Mouse (Mus musculus) heart, postnatal 25 days (tissue): ENCODE results near the gene Prpf6. TPM values are rescaled to one million over a fixed set of nuclear protein-coding genes. Genes with fewer than 3 reads are reported as not detected.

Experiments
- DNase-seq: peaks from one replicate; pipeline ENCODE4 v3.0.0; 2022; ENCODE audit warnings: low spot score
- intact Hi-C: fragments of 180-260 bp; cut with DNase I; formaldehyde crosslinking; loops from one replicate; pipeline ENCODE4 v1.15.1; 2025
- total RNA-seq, 2 experiments: library from RNA; stranded (reverse); gene quantifications; 2 replicates each; pipeline ENCODE4 v1.2.3; 2021

Gene Prpf6
- total RNA-seq, 2 experiments from 2014 or later: 29.2 to 32.7 TPM

- intact Hi-C loops: loop anchor here (10.0 kb wide), 1 partner anchor 192 kb away; no protein-coding TSS in a partner anchor
- peak; percentile 63 for DNase-seq
These were observed 85.6 kb downstream of the Prpf6 start for GRCm38 (mm10) chr2:181677096-181677754.

GRCm38 (mm10) chr2:181677755-181678098, 86.1 kb downstream of the Prpf6 start:
- intact Hi-C loops: loop anchor here (1.0 to 10.0 kb wide), 3 partner anchors 18 to 193 kb away; no protein-coding TSS in a partner anchor
- DNase-seq: no peak

GRCm38 (mm10) chr2:181678780-181679179, 87.1 kb downstream of the Prpf6 start:
- peak; percentile 67 for DNase-seq
- intact Hi-C loops: loop anchor here (1.0 to 10.0 kb wide), 3 partner anchors 19 to 194 kb away; no protein-coding TSS in a partner anchor

- intact Hi-C loops: loop anchor here (2.0 to 10.0 kb wide), 3 partner anchors 27 to 195 kb away; no protein-coding TSS in a partner anchor
- DNase-seq: peak; percentile 48
These were observed 88.5 kb downstream of the Prpf6 start, which contains the start of gene Tcea2 for GRCm38 (mm10) chr2:181679951-181680715. TSS of gene Tcea2 (plus strand) at chr2:181680310.

GRCm38 (mm10) chr2:181680716-181681117, 89.0 kb downstream of the Prpf6 start:
- DNase-seq: no peak
- intact Hi-C loops: loop anchor here (2.0 kb wide), 1 partner anchor 26 kb away; no protein-coding TSS in a partner anchor

GRCm38 (mm10) chr2:181681978-181682377, 90.3 kb downstream of the Prpf6 start:
- no peak for DNase-seq
- intact Hi-C loops: loop anchor here (2.0 kb wide), 1 partner anchor 25 kb away; no protein-coding TSS in a partner anchor

- DNase-seq: no peak
- intact Hi-C loops: no loop called here
These were observed 91.7 kb downstream of the Prpf6 start for GRCm38 (mm10) chr2:181683381-181683780.

GRCm38 (mm10) chr2:181684713-181685112, 93.0 kb downstream of the Prpf6 start:
- intact Hi-C loops: no loop called here
- no peak for DNase-seq

GRCm38 (mm10) chr2:181685686-181686085, 94.0 kb downstream of the Prpf6 start:
- intact Hi-C loops: no loop called here
- no peak for DNase-seq

GRCm38 (mm10) chr2:181687586-181687985, 95.9 kb downstream of the Prpf6 start:
- intact Hi-C loops: no loop called here
- DNase-seq: no peak

- intact Hi-C loops: no loop called here
These were observed 97.9 kb downstream of the Prpf6 start for GRCm38 (mm10) chr2:181689466-181690160.

GRCm38 (mm10) chr2:181691083-181691482, 99.4 kb downstream of the Prpf6 start:
- DNase-seq: no peak

More at GRCm38 (mm10) chr2:181689466-181690160, 97.9 kb downstream of the Prpf6 start:
- DNase-seq: no peak

GRCm38 (mm10) chr2:181691571-181691970, 99.9 kb downstream of the Prpf6 start:
- intact Hi-C loops: no loop called here
- no peak for DNase-seq

More at GRCm38 (mm10) chr2:181691083-181691482, 99.4 kb downstream of the Prpf6 start:
- intact Hi-C loops: no loop called here

GRCm38 (mm10) chr2:181692304-181692703, 100.6 kb downstream of the Prpf6 start:
- intact Hi-C loops: no loop called here
- no peak for DNase-seq

GRCm38 (mm10) chr2:181693339-181694280, 101.9 kb downstream of the Prpf6 start, which contains the start of gene Rgs19:
TSS of gene Rgs19 (minus strand) at chr2:181693977.
- DNase-seq: peak; percentile 76
- intact Hi-C loops: no loop called here

GRCm38 (mm10) chr2:181694581-181694980, 102.9 kb downstream of the Prpf6 start:
- intact Hi-C loops: no loop called here
- DNase-seq: no peak

GRCm38 (mm10) chr2:181695776-181696175, 104.1 kb downstream of the Prpf6 start:
- DNase-seq: no peak
- intact Hi-C loops: no loop called here

GRCm38 (mm10) chr2:181696801-181697420, 105.2 kb downstream of the Prpf6 start:
- DNase-seq: no peak
- intact Hi-C loops: no loop called here

- no peak for DNase-seq
- intact Hi-C loops: no loop called here
These were observed 106.6 kb downstream of the Prpf6 start, which contains the start of gene Lkaaear1 for GRCm38 (mm10) chr2:181698241-181698640. TSS of gene Lkaaear1 (minus strand) at chr2:181698442.
